ENCODE assay signal across 8 mouse cellular contexts in the genomic region with DNA sequence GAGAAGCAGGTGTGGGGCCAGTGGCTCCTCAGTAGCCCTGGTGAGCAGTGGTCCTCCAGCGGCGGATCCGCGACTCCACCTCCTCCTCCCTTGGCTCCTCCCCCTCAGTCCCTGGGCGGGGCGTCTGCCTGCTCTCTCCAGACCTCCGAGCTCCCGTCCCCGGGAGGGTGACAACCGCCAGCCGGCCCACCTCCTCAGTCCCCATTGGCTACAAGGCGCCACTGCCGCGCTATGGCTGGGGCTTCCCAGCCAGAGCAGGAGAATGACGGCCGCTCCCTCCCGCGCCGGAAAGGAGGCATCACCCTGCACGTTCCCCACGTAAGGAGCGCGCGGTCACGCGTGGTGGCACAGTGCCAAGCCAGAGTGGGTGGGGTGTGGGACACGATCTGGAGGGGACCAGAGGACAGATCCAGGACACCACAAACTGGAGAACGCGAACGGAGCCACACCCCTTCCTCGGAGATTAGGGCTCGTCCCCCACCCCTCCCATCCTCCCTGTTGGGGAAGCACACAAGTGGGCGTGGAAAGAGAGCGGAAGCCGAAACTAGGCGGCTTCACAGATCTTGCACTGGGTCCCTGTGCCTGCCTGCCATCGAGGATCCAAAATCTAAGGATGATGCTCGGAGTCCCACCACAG. TPM values are rescaled to one million over a fixed set of nuclear protein-coding genes. Genes with fewer than 3 reads are reported as not detected.
DNase-seq lines count a peak whose midpoint lies in the region; ATAC-seq and TF ChIP-seq lines count a peak whose summit lies in the region.

No protein-coding gene starts in this region.

- peak; percentile 96 for ATAC-seq in heart, embryonic 15.5 days (replicated peaks; ENCODE audit: insufficient number of reproducible peaks, insufficient read depth, low FRiP score, low read depth)
- peak; percentile 86 for ATAC-seq in liver, embryonic 14.5 days (ENCODE audit: insufficient read depth)
- ATAC-seq in neural tube, embryonic 11.5 days (ENCODE audit: insufficient read depth, low FRiP score, low TSS enrichment) = peak; percentile 99
- peak; percentile 96 for ATAC-seq in stomach, postnatal 0 days (ENCODE audit: low FRiP score, low TSS enrichment)

- H3K27ac ChIP-seq in brown adipose tissue, adult 24 weeks (replicated peaks; ENCODE audit: low read depth, low read length) = peak overlapping the region; percentile 87
- H3K27ac ChIP-seq in heart, embryonic 15.5 days = peak overlapping the region; percentile 96
- peak overlapping the region; percentile 91 for H3K27ac ChIP-seq in liver, embryonic 14.5 days
- H3K27ac ChIP-seq in neural tube, embryonic 11.5 days (ENCODE audit: low read depth, low read length) = peak overlapping the region; percentile 76; the same call in 1 of the 2 replicates
- peak overlapping the region; percentile 92 for H3K27ac ChIP-seq in stomach, postnatal 0 days (replicated peaks)

- peak overlapping the region; percentile 87 for H3K4me2 ChIP-seq in heart, embryonic 15.5 days
- peak overlapping the region; percentile 98 for H3K4me2 ChIP-seq in liver, embryonic 14.5 days (ENCODE audit: low read depth)
- H3K4me2 ChIP-seq in neural tube, embryonic 11.5 days (ENCODE audit: low read depth) = peak overlapping the region; percentile 95
- peak overlapping the region; percentile 90 for H3K4me2 ChIP-seq in stomach, postnatal 0 days (replicated peaks; ENCODE audit: low read depth)

- DNase-seq in CD4-positive, CD25-positive, alpha-beta regulatory T cell, adult 2 months (ENCODE audit: low read depth, low spot score) = peak; percentile 97
- peak; percentile 92 for DNase-seq in fibroblast of lung, adult 2 months (ENCODE audit: low read depth)
- DNase-seq in kidney, postnatal 25 days = peak; percentile 97 to 98
- peak; percentile 90 to 94 (median 91) for DNase-seq in liver, embryonic 14.5 days (ENCODE audit: low read depth in 3 of 3, low spot score in 3 of 3)
- DNase-seq in neural tube, embryonic 11.5 days (ENCODE audit: low spot score) = peak; percentile 97
- peak; percentile 99 for DNase-seq in stomach, postnatal 0 days (ENCODE audit: low spot score)

- no peaks in the 10 kb centered on the region for H3K9me3 ChIP-seq in heart, embryonic 15.5 days (replicated peaks)
- no peaks in the 10 kb centered on the region for H3K9me3 ChIP-seq in liver, embryonic 14.5 days (ENCODE audit: control insufficient read depth, low read length)
- no peaks in the 10 kb centered on the region for H3K9me3 ChIP-seq in neural tube, embryonic 11.5 days (ENCODE audit: control insufficient read depth, low read length)
- no peaks in the 10 kb centered on the region for H3K9me3 ChIP-seq in stomach, postnatal 0 days (ENCODE audit: control insufficient read depth, low read length)

- 0 out of 2 replicates have a peak, but pooled peaks have one; percentile 22 for TF ChIP-seq EP300 in liver, embryonic 14.5 days (IDR thresholded peaks at IDR 0.05; ENCODE audit: low read depth)
- TF ChIP-seq EP300 in stomach, postnatal 0 days (optimal IDR thresholded peaks at IDR 0.05) = no peak

- H3K36me3 ChIP-seq in heart, embryonic 15.5 days = no peaks in the 10 kb centered on the region
- H3K36me3 ChIP-seq in liver, embryonic 14.5 days (replicated peaks; ENCODE audit: control insufficient read depth, insufficient read depth, low read depth) = peaks cover 3% of the 10 kb centered on the region; the same call in 1 of the 2 replicates
- no peaks in the 10 kb centered on the region for H3K36me3 ChIP-seq in neural tube, embryonic 11.5 days (ENCODE audit: control insufficient read depth, insufficient read depth, low read length)
- H3K36me3 ChIP-seq in stomach, postnatal 0 days (ENCODE audit: control insufficient read depth, insufficient read depth, low read length) = no peaks in the 10 kb centered on the region

- WGBS in heart, embryonic 15.5 days = 0% methylated on average over 38 of the region's 38 CpGs
- whole genome bisulfite sequencing in liver, embryonic 14.5 days (ENCODE audit: insufficient replicate concordance) = under 1% methylated on average over 38 of the region's 38 CpGs
- under 1% methylated on average over 35 of the region's 38 CpGs for WGBS in neural tube, embryonic 11.5 days
- under 1% methylated on average over 35 of the region's 38 CpGs for WGBS in stomach, postnatal 0 days

- no peaks in the 10 kb centered on the region for H3K27me3 ChIP-seq in heart, embryonic 15.5 days
- H3K27me3 ChIP-seq in liver, embryonic 14.5 days (ENCODE audit: control insufficient read depth, insufficient read depth, low read length) = no peaks in the 10 kb centered on the region
- H3K27me3 ChIP-seq in neural tube, embryonic 11.5 days (ENCODE audit: control insufficient read depth, insufficient read depth, low read length) = no peaks in the 10 kb centered on the region
- H3K27me3 ChIP-seq in stomach, postnatal 0 days (ENCODE audit: control insufficient read depth, insufficient read depth, low read length) = no peaks in the 10 kb centered on the region

- peak overlapping the region; percentile 85 for H3K9ac ChIP-seq in heart, embryonic 15.5 days
- peak overlapping the region; percentile 98 for H3K9ac ChIP-seq in liver, embryonic 14.5 days (replicated peaks)
- peak overlapping the region; percentile 70 for H3K9ac ChIP-seq in neural tube, embryonic 11.5 days (ENCODE audit: low read length)
- H3K9ac ChIP-seq in stomach, postnatal 0 days (ENCODE audit: low read length) = peak overlapping the region; percentile 76

- peaks cover 22% of the 10 kb centered on the region for H3K4me1 ChIP-seq in brown adipose tissue, adult 24 weeks (ENCODE audit: control insufficient read depth, insufficient read depth, insufficient read length, low read length)
- H3K4me1 ChIP-seq in heart, embryonic 15.5 days (replicated peaks) = peaks cover 51% of the 10 kb centered on the region
- H3K4me1 ChIP-seq in liver, embryonic 14.5 days (replicated peaks; ENCODE audit: control insufficient read depth in 2 of 2, insufficient read depth in 2 of 2, low read length in 1 of 2) = peaks cover 61 to 68% of the 10 kb centered on the region in 2 experiments
- peaks cover 6% of the 10 kb centered on the region for H3K4me1 ChIP-seq in neural tube, embryonic 11.5 days (ENCODE audit: control insufficient read depth, insufficient read depth, low read length)
- peaks cover 10% of the 10 kb centered on the region for H3K4me1 ChIP-seq in stomach, postnatal 0 days (replicated peaks; ENCODE audit: control insufficient read depth, insufficient read depth)

- H3K4me3 ChIP-seq in brown adipose tissue, adult 24 weeks (ENCODE audit: insufficient read depth, low read depth, low read length) = peak overlapping the region; percentile 70
- peak overlapping the region; percentile 87 for H3K4me3 ChIP-seq in heart, embryonic 15.5 days
- H3K4me3 ChIP-seq in liver, embryonic 14.5 days (ENCODE audit: insufficient read depth in 1 of 2, low read depth in 2 of 2, low read length in 2 of 2) = peak overlapping the region; percentile 78 to 79
- H3K4me3 ChIP-seq in neural tube, embryonic 11.5 days (ENCODE audit: low read depth, low read length) = peak overlapping the region; percentile 65
- peak overlapping the region; percentile 77 for H3K4me3 ChIP-seq in stomach, postnatal 0 days (ENCODE audit: low read depth, low read length)

- TF ChIP-seq CTCF in liver, embryonic 14.5 days (IDR thresholded peaks at IDR 0.05; ENCODE audit: low read depth) = no peak; the same call in 1 of the 2 replicates
- peak; percentile 23; the same call in 1 of the 2 replicates for TF ChIP-seq CTCF in stomach, postnatal 0 days (IDR thresholded peaks at IDR 0.05; ENCODE audit: low read depth)

RNA-seq across cellular contexts. Expression of a gene that starts 39.5 kb away (rescaled TPM):
- 19.8 and 27.2 TPM in 2 replicates for polyA plus RNA-seq in brown adipose tissue, adult 24 weeks (2012; ENCODE audit: insufficient read depth, insufficient read length, missing spikeins)
- 186 and 190 TPM in 2 replicates for polyA plus RNA-seq in heart, embryonic 15.5 days (2015; fragmentation: Nextera tagmentation; extraction: Ambion mirVana)
- 40.8 and 56.1 TPM in 2 replicates for polyA plus RNA-seq in liver, embryonic 14.5 days (2012; rRNA removed)
- polyA plus RNA-seq in liver, embryonic 14.5 days (2014; fragmentation: Nextera tagmentation; extraction: Ambion mirVana) = 54.2 and 58.7 TPM in 2 replicates
- 27.6 and 36.9 TPM in 2 replicates for polyA plus RNA-seq in neural tube, embryonic 11.5 days (2014; fragmentation: Nextera tagmentation; extraction: Ambion mirVana)
- polyA plus RNA-seq in stomach, postnatal 0 days (2015; fragmentation: Nextera tagmentation; extraction: Ambion mirVana) = 35.6 and 36.5 TPM in 2 replicates

Comparison
In these comparisons a context has a peak if more than half of its experiments do, and no peak if none do; other contexts are left out.
1. Peak in every context shown above with its lines: DNase-seq, ATAC-seq, H3K4me3 ChIP-seq and H3K27ac ChIP-seq.